Mouse (Mus musculus): ENCODE results near the gene Spon1. TPM values are rescaled to one million over a fixed set of nuclear protein-coding genes. Genes with fewer than 3 reads are reported as not detected.
A peak's percentile ranks its signal among the peaks of the same experiment; 100 is the strongest.

Gene Spon1
- polyA plus RNA-seq, 1 experiment from 2014 or later, result 79.7 TPM

DNA sequence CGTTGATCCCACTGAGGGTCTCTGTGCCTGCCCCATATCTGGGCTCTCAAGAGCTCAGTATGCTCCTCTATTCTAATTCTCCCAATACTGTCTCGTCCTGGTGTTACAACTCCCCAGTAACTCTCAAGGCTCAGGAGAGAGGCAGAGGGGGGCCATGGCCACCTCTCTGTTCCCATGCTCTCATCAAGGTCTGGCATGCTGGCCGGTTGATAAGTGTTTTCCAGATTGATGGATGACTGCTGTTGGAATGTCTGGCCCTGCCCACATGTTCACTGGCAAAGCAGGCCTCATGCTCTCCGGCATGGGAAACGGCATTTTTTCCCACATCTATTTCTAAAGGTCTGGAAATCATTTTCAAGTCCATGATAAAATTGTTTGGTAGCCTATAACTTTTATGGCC is 29.4 kb downstream of the Spon1 start:
- Histone ChIP-seq H3K9ac (ENCODE audit: low read depth, low read length) (no peak overlapping the region), H3K27ac (ENCODE audit: low read depth, low read length) (peak overlapping the region; percentile 46)
- 25% methylated on average over 5 of the region's 5 CpGs for WGBS (ENCODE audit: insufficient replicate concordance)

DNA sequence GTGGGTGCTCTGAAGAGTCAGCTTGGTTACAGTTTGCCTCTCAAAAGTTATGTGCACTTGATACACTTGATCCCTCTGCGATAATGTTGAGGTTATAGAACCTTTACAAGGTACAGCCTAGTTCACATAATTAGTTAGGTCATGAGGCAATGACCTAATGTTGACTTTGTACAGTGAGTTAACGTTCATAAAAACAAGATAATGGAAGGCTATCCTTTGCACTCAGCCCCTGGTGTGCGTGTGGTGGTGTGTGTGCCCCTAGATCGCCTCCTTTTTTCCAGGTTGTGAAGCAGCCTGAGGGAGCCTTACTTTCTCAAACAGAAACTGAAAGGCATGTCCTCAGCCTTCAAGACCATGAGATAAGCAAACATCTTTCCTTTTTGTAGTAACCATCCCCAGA is 31.3 kb downstream of the Spon1 start:
- Histone ChIP-seq H3K27me3 (ENCODE audit: control insufficient read depth, insufficient read depth, low read length) (no peaks in the 10 kb centered on the region), H3K27ac (ENCODE audit: low read depth, low read length) (no peak overlapping the region), H3K4me1 (ENCODE audit: control insufficient read depth, insufficient read depth, low read length) (peaks cover 14% of the 10 kb centered on the region), H3K4me2 (no peak overlapping the region), H3K9me3 (replicated peaks; ENCODE audit: control insufficient read depth, low read length) (no peaks in the 10 kb centered on the region), H3K4me3 (ENCODE audit: low read depth, low read length) (no peak overlapping the region), H3K36me3 (ENCODE audit: control insufficient read depth, insufficient read depth, low read length) (no peaks in the 10 kb centered on the region; the same call in 1 of the 2 replicates), H3K9ac (ENCODE audit: low read depth, low read length) (no peak overlapping the region)
- WGBS (ENCODE audit: insufficient replicate concordance), result 78% methylated on average over 4 of the region's 4 CpGs
- no peak for ATAC-seq (replicated peaks; ENCODE audit: insufficient number of reproducible peaks, low FRiP score, low TSS enrichment)

More for the DNA sequence above, 29.4 kb downstream of the Spon1 start:
- Histone ChIP-seq H3K27me3 (ENCODE audit: control insufficient read depth, insufficient read depth, low read length) (no peaks in the 10 kb centered on the region), H3K36me3 (ENCODE audit: control insufficient read depth, insufficient read depth, low read length) (no peaks in the 10 kb centered on the region; the same call in 1 of the 2 replicates), H3K4me3 (ENCODE audit: low read depth, low read length) (no peak overlapping the region), H3K4me2 (no peak overlapping the region), H3K4me1 (ENCODE audit: control insufficient read depth, insufficient read depth, low read length) (peaks cover 14% of the 10 kb centered on the region), H3K9me3 (replicated peaks; ENCODE audit: control insufficient read depth, low read length) (no peaks in the 10 kb centered on the region)
- no peak for ATAC-seq (replicated peaks; ENCODE audit: insufficient number of reproducible peaks, low FRiP score, low TSS enrichment)

DNA sequence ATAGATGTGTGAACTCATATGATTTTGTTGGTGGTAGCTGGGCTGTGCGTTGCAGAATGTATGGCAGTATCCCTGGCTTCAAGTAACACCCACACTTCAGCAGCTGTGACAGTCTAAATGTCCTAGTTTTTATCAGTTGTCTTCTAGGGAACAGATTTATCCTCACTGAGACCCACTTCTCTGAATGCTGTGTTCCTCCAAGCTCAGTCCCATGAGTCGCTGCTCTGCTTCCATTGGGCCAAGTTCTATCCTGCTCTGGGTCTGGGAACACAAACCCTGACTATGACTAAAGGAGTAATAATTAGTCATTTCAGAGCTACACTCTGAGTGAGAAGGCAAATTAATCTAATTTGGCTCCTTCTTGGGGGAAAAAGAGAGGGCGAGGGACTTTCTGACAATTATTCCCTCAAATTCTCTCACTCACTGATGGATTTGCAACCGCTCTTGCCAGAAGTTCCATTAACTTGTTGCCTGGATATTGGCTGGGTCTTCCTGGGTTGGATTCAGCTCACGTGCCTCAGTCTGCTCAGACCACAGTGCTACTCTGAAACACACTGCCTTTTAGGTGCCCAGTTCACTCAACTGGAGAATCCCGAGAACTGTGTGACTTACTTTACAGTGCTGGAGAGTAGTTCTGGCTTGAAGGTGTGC is 32.9 kb downstream of the Spon1 start:
- H3K27me3 ChIP-seq (ENCODE audit: control insufficient read depth, insufficient read depth, low read length), result no peaks in the 10 kb centered on the region
- peaks cover 14% of the 10 kb centered on the region for H3K4me1 ChIP-seq (ENCODE audit: control insufficient read depth, insufficient read depth, low read length)
- H3K9me3 ChIP-seq (replicated peaks; ENCODE audit: control insufficient read depth, low read length), result no peaks in the 10 kb centered on the region
- no peaks in the 10 kb centered on the region; the same call in 1 of the 2 replicates for H3K36me3 ChIP-seq (ENCODE audit: control insufficient read depth, insufficient read depth, low read length)
- WGBS (ENCODE audit: insufficient replicate concordance), result 88% methylated on average over 6 of the region's 6 CpGs
- no peak overlapping the region for H3K9ac ChIP-seq (ENCODE audit: low read depth, low read length)
- no peak for ATAC-seq (replicated peaks; ENCODE audit: insufficient number of reproducible peaks, low FRiP score, low TSS enrichment)
- H3K4me2 ChIP-seq, result no peak overlapping the region
- H3K27ac ChIP-seq (ENCODE audit: low read depth, low read length), result no peak overlapping the region
- H3K4me3 ChIP-seq (ENCODE audit: low read depth, low read length), result no peak overlapping the region

DNA sequence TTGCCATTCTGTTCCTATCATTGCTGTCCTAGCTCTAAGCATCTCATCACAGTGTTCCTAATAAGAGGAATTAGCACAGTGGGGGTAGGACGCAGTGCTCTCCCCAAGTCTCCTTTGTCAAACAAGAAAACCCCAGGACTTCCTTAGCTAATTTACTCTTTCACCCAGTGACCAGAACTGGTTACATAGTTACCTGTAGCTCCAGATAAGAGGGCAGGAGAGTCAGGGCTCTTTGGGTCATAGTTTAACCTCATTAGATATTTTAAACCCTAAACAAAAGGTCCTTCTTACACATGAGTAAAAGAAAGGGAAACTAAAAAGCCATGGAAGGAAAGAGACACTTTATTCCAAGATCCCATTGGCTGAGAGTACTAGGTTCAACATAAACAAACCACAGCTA is 44.0 kb downstream of the Spon1 start:
- Histone ChIP-seq H3K27me3 (ENCODE audit: control insufficient read depth, insufficient read depth, low read length) (no peaks in the 10 kb centered on the region), H3K36me3 (ENCODE audit: control insufficient read depth, insufficient read depth, low read length) (no peaks in the 10 kb centered on the region), H3K9ac (ENCODE audit: low read depth, low read length) (no peak overlapping the region), H3K9me3 (replicated peaks; ENCODE audit: control insufficient read depth, low read length) (no peaks in the 10 kb centered on the region), H3K4me3 (ENCODE audit: low read depth, low read length) (no peak overlapping the region), H3K27ac (ENCODE audit: low read depth, low read length) (no peak overlapping the region), H3K4me2 (no peak overlapping the region), H3K4me1 (ENCODE audit: control insufficient read depth, insufficient read depth, low read length) (no peaks in the 10 kb centered on the region; the same call in 1 of the 2 replicates)
- no peak for ATAC-seq (replicated peaks; ENCODE audit: insufficient number of reproducible peaks, low FRiP score, low TSS enrichment)
- WGBS (ENCODE audit: insufficient replicate concordance), result 83% methylated on average over 1 of the region's 1 CpGs

DNA sequence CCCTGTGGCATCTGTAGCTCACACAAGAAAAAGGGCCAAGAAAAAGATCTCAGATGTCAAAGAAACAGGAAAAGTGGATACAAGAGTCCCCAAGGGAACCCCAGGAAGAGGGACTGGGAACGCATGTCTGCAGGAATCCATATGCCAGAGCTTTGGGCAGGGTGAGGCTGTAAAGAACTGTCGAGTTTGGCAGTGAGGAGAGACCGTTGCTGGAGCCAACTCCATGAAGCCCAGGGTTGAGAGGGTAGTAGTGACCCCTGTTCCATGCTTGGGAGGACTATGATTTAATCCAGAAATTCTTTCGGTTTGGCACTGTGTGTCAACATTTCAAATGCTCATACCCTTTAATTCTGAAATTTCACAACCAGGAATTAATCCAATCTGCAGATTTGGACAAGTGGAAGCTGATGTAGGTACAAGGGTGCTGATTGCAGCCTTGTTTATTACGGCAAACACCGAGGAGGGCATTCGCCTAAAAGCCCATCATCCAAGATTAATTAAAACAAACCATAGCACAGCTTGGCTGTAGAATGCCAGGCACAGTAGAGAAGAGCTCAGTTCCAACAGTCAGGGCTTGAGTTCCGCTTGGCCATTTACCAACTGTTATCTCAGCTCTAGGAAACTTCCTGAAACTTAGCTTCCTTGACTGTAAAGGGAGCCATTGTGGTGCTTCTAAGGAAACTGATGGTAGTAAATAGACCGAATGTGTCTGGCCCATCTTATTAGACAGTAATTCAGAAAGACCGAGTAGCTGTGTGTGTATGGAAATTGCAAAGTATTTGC is 45.8 kb downstream of the Spon1 start:
- Histone ChIP-seq H3K36me3 (ENCODE audit: control insufficient read depth, insufficient read depth, low read length) (no peaks in the 10 kb centered on the region), H3K27me3 (ENCODE audit: control insufficient read depth, insufficient read depth, low read length) (no peaks in the 10 kb centered on the region), H3K9ac (ENCODE audit: low read depth, low read length) (no peak overlapping the region), H3K27ac (ENCODE audit: low read depth, low read length) (no peak overlapping the region; the same call in 1 of the 2 replicates), H3K4me2 (no peak overlapping the region), H3K4me3 (ENCODE audit: low read depth, low read length) (no peak overlapping the region), H3K9me3 (replicated peaks; ENCODE audit: control insufficient read depth, low read length) (no peaks in the 10 kb centered on the region), H3K4me1 (ENCODE audit: control insufficient read depth, insufficient read depth, low read length) (peaks cover 9% of the 10 kb centered on the region)
- WGBS (ENCODE audit: insufficient replicate concordance), result 66% methylated on average over 10 of the region's 10 CpGs
- ATAC-seq (replicated peaks; ENCODE audit: insufficient number of reproducible peaks, low FRiP score, low TSS enrichment), result no peak

DNA sequence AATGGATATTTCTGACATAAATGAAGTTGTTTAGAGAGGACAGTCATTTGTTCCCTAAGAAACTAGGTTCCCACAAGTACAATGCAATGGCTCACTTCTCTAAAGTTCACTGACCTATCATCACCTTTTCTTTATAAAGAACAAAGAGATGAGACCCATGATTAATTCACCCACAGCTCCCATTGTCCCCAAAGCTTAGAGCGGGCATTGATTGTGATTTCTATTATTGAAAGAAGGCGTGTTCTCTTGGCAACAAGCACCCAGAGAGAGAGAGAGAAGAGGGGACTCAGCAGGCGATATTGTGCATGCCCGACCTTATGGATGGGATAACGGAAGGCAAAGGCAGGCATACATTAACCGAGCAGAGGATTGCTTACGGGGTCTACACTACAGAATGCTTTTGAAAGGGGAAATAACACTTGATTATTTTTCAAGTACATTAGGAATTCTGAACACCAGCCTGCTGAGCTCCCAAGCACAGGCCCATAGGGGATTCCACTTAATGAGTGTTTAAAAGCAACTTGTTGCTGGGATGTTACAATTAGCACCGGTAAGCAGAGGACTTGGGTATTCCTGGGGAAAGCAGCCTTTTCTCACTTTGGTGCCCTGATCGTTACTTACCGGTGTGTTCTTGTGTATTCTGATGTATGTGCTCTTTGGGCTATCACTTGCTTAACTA is 48.4 kb downstream of the Spon1 start:
- Histone ChIP-seq H3K36me3 (ENCODE audit: control insufficient read depth, insufficient read depth, low read length) (no peaks in the 10 kb centered on the region), H3K27me3 (ENCODE audit: control insufficient read depth, insufficient read depth, low read length) (no peaks in the 10 kb centered on the region), H3K4me1 (ENCODE audit: control insufficient read depth, insufficient read depth, low read length) (peaks cover 34% of the 10 kb centered on the region), H3K9me3 (replicated peaks; ENCODE audit: control insufficient read depth, low read length) (no peaks in the 10 kb centered on the region), H3K4me2 (no peak overlapping the region), H3K9ac (ENCODE audit: low read depth, low read length) (no peak overlapping the region), H3K27ac (ENCODE audit: low read depth, low read length) (no peak overlapping the region), H3K4me3 (ENCODE audit: low read depth, low read length) (no peak overlapping the region)
- no peak for ATAC-seq (replicated peaks; ENCODE audit: insufficient number of reproducible peaks, low FRiP score, low TSS enrichment)
- WGBS (ENCODE audit: insufficient replicate concordance), result 87% methylated on average over 10 of the region's 10 CpGs

DNA sequence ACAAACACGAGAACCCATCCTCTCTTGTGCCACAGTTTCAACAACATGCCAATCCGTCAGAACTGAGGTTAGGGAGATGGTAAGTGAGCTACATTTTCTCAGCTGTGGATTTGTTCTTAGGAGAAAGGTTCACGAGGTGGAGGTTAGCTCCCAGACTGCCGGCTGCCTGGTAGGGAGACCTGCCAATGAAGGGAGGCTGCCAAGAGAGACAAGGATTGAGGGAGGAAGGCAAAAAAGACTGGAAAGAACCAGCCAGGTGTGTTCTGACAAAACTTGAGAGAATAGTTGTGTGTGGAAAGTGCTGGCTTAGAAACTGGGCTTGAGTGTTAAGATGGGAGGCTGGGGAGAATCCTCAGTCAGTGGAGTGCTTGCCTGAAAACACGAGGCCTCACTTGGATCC is 49.9 kb downstream of the Spon1 start:
- Histone ChIP-seq H3K4me2 (no peak overlapping the region), H3K9ac (ENCODE audit: low read depth, low read length) (no peak overlapping the region), H3K36me3 (ENCODE audit: control insufficient read depth, insufficient read depth, low read length) (no peaks in the 10 kb centered on the region), H3K9me3 (replicated peaks; ENCODE audit: control insufficient read depth, low read length) (no peaks in the 10 kb centered on the region), H3K4me1 (ENCODE audit: control insufficient read depth, insufficient read depth, low read length) (peaks cover 49% of the 10 kb centered on the region), H3K27me3 (ENCODE audit: control insufficient read depth, insufficient read depth, low read length) (no peaks in the 10 kb centered on the region), H3K4me3 (ENCODE audit: low read depth, low read length) (no peak overlapping the region), H3K27ac (ENCODE audit: low read depth, low read length) (0 out of 2 replicates have a peak overlapping the region, but pooled peaks have one; percentile 0)
- ATAC-seq (replicated peaks; ENCODE audit: insufficient number of reproducible peaks, low FRiP score, low TSS enrichment), result no peak
- WGBS (ENCODE audit: insufficient replicate concordance), result 65% methylated on average over 5 of the region's 5 CpGs

DNA sequence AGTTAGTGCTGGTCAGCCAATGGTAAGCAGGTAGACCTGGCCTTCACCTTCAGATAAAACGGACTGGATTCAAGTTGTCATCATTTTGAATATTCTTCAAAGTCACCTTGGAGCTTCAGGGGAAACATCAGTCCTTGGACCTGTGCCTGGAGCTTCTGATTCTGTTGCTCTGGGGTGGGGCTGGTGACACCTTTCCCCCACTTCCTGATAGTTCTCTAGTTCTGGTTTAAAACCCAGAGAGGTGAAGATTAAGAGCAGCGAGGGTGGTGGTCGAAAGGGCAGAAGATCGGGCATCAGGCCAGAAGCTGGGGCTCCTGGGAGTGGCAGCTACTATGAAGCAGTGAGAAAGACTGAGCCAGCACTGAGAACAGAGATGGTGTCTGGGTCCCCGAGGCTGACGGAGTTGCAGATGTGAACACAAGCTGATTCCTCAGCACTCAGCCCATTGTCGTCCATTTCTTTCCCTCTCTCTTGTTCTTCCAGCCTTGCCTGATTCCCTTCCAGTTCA is 51.1 kb downstream of the Spon1 start:
- no peaks in the 10 kb centered on the region for H3K9me3 ChIP-seq (replicated peaks; ENCODE audit: control insufficient read depth, low read length)
- H3K27ac ChIP-seq (ENCODE audit: low read depth, low read length), result peak overlapping the region; percentile 11; the same call in 1 of the 2 replicates
- 38% methylated on average over 7 of the region's 7 CpGs for WGBS (ENCODE audit: insufficient replicate concordance)
- peaks cover 53% of the 10 kb centered on the region for H3K4me1 ChIP-seq (ENCODE audit: control insufficient read depth, insufficient read depth, low read length)
- no peaks in the 10 kb centered on the region for H3K36me3 ChIP-seq (ENCODE audit: control insufficient read depth, insufficient read depth, low read length)
- H3K9ac ChIP-seq (ENCODE audit: low read depth, low read length), result no peak overlapping the region
- H3K4me3 ChIP-seq (ENCODE audit: low read depth, low read length), result no peak overlapping the region
- H3K4me2 ChIP-seq, result no peak overlapping the region
- no peak for ATAC-seq (replicated peaks; ENCODE audit: insufficient number of reproducible peaks, low FRiP score, low TSS enrichment)
- H3K27me3 ChIP-seq (ENCODE audit: control insufficient read depth, insufficient read depth, low read length), result no peaks in the 10 kb centered on the region
